Mouse (Mus musculus) lung, postnatal 0 days (tissue): Measurements from ENCODE around the gene Xrcc4.

Experiments
- CTCF ChIP-seq: IDR thresholded peaks from 2 replicates; pipeline ENCODE4 v1.5.1; 2016; ENCODE audit warnings: antibody characterized with exemption, mild to moderate bottlenecking
- EP300 ChIP-seq: IDR thresholded peaks from 2 replicates; pipeline ENCODE4 v1.6.1; 2016; ENCODE audit warnings: antibody characterized with exemption, mild to moderate bottlenecking, control low read depth

DNA sequence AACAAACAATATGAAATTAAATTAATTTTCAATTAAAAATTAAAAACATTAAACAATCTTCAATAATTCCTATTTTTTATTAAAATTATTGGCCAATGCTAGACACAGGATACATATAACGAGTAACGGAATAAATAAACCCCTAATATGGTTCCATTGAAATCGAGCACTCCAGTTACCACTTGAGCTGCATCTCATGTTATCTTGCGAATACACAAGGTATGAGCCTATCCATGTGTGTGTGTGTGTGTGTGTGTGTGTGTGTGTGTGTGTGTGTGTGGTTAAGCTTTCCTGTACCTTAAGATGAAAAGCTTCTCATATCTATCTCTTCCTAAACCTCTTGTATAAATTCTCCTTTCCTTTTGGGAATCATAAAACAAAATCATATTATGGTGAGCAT is 213.9 kb downstream of the Xrcc4 start:
- TF ChIP-seq CTCF (no peak), EP300 (no peak)
